Mouse (Mus musculus): Measurements from ENCODE around the gene Stac2. TPM values are rescaled to one million over a fixed set of nuclear protein-coding genes. Genes with fewer than 3 reads are reported as not detected.

Gene Stac2
- total RNA-seq, 2 experiments from 2014 or later: not detected

DNA sequence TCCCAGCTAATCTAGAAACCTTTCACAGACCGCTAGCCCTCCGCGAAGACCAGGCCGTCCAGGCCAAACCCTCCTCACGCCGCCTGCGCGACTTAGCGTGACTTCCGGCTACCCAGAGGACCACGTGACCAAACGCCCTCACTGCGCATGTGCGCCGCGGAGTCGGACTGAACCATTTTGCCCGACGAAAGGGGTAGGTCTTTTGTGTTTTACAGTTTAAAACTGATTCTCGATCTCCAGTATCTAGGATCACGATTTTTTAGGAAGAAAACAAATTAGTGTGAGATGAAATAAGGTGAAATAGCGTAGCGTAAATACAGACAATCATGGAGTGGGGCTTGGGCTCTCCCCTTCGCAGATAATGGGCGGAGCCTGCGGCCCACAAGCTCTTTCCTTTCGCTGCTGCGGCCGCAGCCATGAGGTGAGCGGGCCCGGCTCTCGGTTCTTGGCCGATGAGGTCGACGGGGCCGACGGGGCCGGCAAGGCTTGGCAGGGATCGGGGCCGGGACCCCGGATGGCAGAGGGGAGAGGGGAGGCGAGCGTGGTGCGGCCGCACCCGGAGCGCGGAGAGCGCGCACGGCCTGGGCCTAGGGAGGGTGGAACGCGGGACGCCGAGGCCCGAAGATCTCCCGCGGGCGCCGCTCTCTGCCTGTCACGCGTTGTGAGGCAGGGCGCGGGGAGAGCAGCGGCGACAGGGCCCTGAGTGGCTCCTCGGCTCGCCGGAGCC lies 26.5 kb downstream of the Stac2 start, which contains the start of gene Rpl19:
Gene Rpl19, plus strand, starts transcription at position 141 of the 727 bp plus-strand sequence.
- ATAC-seq (replicated peaks; ENCODE audit: low FRiP score, low TSS enrichment, poor library complexity, severe bottlenecking): peak; percentile 78

DNA sequence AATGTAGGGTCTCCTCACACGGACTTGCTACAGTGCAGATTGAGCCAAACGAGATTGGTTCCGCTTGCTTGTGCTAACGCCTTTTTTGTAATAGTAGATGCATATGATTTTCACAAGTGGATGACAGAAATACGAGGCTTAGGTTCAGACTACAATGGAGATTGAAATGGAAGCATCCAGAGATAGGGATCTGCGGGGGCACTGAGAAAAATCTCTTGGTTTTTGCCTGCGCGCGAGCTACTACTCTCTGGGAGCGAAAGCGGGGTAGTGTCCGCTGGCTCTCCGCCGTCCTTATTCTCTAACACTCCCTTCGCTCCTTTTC lies 27.1 kb downstream of the Stac2 start:
- ATAC-seq (replicated peaks; ENCODE audit: low FRiP score, low TSS enrichment, poor library complexity, severe bottlenecking): no peak; the same call in 1 of the 2 replicates

GRCm38 (mm10) chr11:98024516-98024915 lies 28.7 kb downstream of the Stac2 start:
- no peak for ATAC-seq (replicated peaks; ENCODE audit: low FRiP score, low TSS enrichment, poor library complexity, severe bottlenecking)

DNA sequence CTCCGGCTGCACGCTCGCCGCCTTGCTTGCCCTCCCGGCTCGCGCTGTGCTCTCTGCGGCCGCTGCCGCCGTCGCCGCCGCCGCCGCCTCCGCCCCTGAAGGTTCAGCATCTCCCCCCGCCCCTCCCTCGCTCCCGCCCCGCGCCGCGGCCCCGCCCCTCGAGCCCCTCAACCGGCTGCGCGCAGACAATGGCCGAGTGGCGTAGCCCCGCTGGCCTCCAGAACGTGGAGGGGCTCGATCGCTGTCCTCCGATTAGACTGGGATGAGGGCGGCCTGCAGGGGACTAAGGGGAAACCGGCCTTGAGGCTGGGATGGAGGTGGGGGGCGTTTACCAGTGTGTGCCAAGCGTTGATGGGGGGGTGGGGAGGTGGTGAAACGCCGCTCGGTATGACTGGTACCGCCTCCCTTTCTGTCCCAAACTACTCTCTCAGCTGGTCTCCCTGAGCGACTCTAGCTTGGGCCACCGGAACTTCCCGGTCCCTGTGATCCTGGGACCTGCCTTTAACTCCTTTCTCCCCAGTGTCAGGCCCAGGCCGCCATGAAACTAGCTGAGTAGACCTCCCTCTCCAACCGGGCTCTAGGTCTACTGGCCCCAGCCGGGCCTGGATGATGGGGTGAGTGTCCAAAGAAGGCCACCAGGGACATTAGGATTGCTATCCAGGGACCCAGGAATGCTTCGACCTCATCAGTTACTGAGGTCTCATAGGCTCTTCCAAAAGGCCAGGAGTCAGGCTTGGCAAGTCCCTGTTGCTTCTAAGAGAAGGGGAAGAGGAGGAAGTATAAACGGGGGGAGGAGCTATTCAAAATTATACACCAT lies 30.5 kb downstream of the Stac2 start, which contains the start of gene Cacnb1:
Gene Cacnb1, minus strand, starts transcription at position 480 of the 817 bp plus-strand sequence.
- no peak for ATAC-seq (replicated peaks; ENCODE audit: low FRiP score, low TSS enrichment, poor library complexity, severe bottlenecking)

DNA sequence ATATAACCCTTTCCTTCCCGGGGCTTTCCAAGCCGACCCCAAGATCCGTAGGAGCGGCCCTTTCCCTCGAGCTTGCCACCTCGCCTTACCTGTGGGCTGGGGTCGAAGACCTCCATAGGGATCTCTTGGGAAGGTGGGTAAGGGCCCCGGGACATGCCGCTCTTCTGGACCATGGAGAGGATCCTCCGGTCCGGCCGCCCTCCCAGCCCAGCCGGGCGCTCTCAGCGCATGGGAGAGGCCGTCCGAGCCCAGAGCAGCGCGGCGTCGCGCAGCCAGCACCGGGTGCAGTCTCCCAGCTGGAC lies 31.1 kb downstream of the Stac2 start:
- ATAC-seq (replicated peaks; ENCODE audit: low FRiP score, low TSS enrichment, poor library complexity, severe bottlenecking): peak; percentile 18; the same call in 1 of the 2 replicates

DNA sequence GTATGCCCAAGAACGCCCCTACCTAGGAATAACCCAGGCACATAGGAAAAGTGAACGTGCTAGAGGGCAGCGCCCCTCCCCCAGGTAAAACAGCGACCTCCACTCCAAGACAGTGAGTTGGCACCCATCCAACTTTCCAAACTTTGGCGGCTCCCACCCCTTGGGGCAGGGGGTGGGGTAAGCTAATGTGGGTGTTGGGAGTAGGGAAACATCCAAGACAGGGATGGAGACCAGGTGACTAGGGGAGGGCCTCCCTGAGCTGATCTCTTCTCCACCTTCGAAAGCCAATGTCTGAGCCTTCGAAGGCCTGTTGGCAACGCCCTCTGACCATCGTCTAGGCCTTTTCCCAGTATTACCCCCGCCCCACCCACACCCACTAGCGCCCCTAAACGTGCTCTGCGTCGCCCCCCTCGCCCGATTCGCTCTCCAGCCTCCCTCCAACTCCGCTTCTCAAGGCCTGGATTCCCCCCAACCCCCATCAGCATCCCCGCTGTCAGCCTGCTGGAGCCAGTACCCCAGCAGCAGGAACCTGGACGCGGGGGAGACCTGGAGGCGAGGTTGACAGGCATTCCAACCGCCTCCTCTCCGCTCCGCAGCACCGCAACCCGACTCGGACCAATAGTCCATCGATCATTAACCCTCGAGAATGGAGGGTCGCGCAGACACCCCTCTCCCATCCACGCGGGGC lies 31.6 kb downstream of the Stac2 start:
- no peak for ATAC-seq (replicated peaks; ENCODE audit: low FRiP score, low TSS enrichment, poor library complexity, severe bottlenecking)

GRCm38 (mm10) chr11:98021118-98021517 lies 32.1 kb downstream of the Stac2 start:
- ATAC-seq (replicated peaks; ENCODE audit: low FRiP score, low TSS enrichment, poor library complexity, severe bottlenecking): no peak

DNA sequence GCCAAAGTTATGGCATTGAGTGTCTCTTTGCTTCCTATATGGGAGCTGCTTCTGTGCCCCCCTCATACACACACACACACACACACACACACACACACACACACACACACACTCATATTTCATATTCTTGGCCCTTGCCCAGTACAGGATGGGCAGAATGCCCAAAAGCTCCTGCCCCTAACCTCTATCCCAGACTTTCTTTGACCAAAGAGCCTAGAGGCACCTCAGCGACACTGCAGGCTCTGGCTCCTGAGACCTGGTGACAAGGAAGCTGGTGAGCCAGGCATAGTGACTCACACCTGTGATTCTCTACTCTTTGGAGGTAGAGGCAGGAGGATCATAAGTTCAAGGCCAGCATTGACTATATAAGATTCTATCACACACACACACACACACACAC lies 32.6 kb downstream of the Stac2 start:
- no peak for ATAC-seq (replicated peaks; ENCODE audit: low FRiP score, low TSS enrichment, poor library complexity, severe bottlenecking)

DNA sequence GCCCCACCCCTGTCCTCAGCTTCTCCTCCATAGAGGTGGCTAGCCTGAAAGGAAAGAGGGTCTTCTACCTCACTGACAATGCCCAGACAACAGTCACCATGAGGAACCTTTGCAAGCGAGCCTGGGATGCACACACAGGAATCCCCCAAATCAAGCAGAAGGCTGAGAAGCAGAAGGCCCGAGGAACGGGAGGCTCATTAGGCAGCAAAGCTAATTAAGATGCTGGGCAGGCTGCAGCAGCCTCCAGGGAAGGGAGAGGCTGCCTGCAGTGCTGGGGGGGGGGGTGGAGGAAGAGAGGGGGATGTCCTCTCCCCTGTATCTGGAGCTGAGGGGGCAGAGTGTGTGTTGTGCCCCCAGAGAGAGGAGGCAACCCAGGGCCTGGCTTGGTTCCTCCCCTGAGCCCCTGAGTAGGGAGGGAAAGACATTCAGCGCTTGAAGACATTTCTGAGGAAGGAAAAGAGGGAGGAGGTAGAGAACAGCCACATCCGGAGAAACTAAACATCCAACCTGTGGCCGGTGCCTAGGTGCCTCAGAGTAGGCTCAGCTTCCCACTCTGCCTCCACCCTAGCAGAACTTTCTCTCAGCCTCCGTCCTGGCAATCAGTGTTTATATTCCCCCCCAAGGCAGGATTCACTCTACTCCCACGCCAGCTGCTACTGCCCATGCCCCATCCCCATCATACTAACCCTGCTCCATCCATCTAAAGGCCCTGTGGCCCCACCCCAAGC lies 33.2 kb downstream of the Stac2 start:
- no peak for ATAC-seq (replicated peaks; ENCODE audit: low FRiP score, low TSS enrichment, poor library complexity, severe bottlenecking)

DNA sequence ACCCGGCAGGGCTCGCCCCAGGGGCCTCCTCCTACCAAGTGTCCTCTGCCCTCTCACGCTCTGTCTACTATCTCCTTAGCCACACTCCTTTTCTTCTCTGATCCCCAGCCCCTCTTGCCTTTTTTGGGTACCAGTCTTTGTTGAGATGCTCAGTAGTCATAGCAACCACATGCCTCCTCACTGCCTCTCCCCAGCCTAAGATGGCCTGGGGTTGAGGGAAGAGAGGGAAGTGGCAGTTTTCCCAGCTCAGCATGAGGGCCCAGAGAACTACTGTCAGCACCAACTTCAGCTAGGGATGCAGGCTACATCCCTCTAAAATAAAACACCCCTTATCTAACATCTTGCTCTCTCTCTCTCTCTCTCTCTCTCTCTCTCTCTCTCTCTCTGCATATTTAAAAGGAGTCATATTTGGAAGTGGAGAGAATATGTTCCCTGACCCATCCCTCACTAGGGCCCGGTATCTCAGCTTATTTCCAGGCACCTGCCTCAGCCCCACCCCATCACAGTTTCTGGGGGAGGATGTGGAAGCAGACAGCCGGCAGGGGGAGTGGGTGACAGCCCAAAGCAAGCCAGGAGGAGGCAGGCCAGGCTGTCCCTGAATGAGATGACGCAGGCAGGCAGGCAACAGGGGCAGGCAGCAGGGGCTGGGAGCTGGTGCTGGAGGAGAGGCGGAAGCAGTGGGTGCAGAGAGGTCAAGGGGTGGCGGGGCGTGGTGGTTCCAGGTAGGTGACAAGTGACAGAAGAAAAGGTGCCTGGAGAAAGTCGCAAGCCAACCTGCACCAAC lies 34.2 kb downstream of the Stac2 start:
- peak; percentile 53 for ATAC-seq (replicated peaks; ENCODE audit: low FRiP score, low TSS enrichment, poor library complexity, severe bottlenecking)

- no peak for ATAC-seq (replicated peaks; ENCODE audit: low FRiP score, low TSS enrichment, poor library complexity, severe bottlenecking)
Measured at GRCm38 (mm10) chr11:98018222-98018621, 35.0 kb downstream of the Stac2 start.

- ATAC-seq (replicated peaks; ENCODE audit: low FRiP score, low TSS enrichment, poor library complexity, severe bottlenecking): no peak
Measured at GRCm38 (mm10) chr11:98016824-98017223, 36.4 kb downstream of the Stac2 start.

GRCm38 (mm10) chr11:98016177-98016576 lies 37.1 kb downstream of the Stac2 start:
- no peak for ATAC-seq (replicated peaks; ENCODE audit: low FRiP score, low TSS enrichment, poor library complexity, severe bottlenecking)

DNA sequence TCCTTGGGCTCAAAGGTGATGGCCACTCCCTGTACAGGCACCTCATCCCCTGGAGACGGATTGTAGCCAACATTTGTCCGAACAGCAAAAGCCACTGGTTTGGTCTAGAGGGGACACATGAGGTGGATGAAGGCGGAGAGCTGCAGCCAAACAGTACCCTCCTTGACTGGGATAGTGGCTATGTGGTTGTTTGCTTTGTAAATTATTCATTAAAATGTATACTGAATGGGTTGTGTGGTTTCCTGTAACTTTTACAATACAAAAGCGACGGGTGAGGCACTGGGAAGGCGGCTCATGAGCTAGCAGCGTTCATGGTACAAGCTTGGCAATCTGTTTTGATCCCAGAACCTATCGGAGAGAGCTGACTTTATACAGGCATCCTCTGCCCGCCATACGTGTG lies 40.4 kb downstream of the Stac2 start:
- ATAC-seq (replicated peaks; ENCODE audit: low FRiP score, low TSS enrichment, poor library complexity, severe bottlenecking): no peak

GRCm38 (mm10) chr11:98011716-98012115 lies 41.5 kb downstream of the Stac2 start:
- no peak for ATAC-seq (replicated peaks; ENCODE audit: low FRiP score, low TSS enrichment, poor library complexity, severe bottlenecking)

DNA sequence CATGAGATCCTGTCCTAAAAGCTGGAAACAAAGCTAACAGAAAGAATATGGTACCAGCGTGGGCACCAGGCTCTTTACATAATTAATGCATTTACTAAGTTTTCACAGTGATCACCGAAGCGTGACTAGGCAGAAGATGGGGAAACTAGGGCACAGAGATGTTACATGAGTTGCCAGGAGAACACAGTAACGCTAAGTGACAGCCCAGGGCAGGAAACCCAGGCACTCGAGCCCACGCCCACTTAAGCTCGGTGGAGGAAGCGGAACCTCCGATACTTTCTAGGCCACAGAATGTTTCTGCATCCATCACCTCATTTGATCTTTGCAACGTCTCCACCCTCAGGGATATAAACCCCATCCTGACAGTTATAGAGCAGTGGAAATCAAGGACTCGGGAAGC lies 45.2 kb downstream of the Stac2 start:
- ATAC-seq (replicated peaks; ENCODE audit: low FRiP score, low TSS enrichment, poor library complexity, severe bottlenecking): no peak

DNA sequence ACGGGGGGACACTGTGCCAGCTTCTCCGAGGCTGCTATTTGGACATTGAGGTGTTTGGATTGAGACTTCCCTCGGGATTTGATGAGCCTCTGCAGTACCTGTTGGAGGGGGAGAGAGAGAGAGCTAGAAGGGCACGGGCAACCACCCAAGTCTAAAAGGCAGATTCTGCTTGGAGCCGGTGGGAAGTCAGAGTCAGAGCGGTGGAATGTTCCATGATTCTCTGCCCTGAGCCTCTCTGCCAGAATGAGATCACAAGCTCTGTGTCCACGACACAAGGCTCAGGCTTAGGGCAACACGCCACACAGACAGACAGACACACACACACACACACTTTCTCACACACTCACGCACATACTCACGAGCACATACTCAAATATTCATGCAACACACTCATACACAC lies 47.6 kb downstream of the Stac2 start:
- ATAC-seq (replicated peaks; ENCODE audit: low FRiP score, low TSS enrichment, poor library complexity, severe bottlenecking): no peak

DNA sequence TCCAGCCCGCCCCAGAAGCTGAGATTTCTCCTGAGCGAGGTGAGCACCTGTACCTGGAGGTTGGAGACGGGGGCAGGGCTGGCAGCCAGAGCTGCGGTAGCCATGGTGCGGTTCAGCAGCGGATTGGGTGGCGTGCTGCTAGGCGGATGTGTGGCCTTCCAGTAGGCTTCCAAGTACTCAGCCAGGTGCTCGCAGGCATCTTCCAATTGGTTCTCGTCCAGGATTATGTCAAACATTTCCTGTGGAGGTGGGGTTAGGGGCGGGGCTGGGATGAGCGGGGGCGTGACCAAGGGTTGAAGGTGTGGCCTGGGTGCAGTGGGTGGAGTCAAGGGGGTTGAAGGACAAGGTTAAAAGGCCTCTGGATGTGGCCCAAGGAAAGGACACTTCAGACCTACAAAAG lies 48.2 kb downstream of the Stac2 start:
- ATAC-seq (replicated peaks; ENCODE audit: low FRiP score, low TSS enrichment, poor library complexity, severe bottlenecking): no peak

DNA sequence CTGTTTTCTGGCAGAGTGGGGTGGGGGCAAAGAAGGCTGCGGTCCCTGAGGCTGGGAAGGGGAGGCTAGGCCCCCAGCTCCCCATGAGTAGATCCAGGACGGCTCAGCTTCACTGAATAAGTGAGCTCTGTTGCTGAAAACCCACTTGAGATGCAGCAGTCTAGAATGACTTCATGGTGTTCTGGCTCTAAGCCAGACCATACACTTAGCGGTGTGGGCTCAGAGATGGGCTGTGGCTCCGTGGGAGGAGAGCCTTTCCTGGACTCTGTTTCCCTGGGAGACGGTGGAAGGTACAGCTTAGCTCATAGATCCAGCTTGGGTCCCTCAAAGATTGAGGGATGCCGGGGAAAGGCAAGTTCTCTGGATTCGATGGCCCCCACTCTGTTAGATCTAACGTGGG lies 49.1 kb downstream of the Stac2 start:
- no peak for ATAC-seq (replicated peaks; ENCODE audit: low FRiP score, low TSS enrichment, poor library complexity, severe bottlenecking)

Measured in megakaryocyte-erythroid progenitor cell, adult 5-6 weeks (primary cell).